Mouse (Mus musculus) CH12.LX (cell line): ENCODE results near the gene Tle1. TPM values are rescaled to one million over a fixed set of nuclear protein-coding genes. Genes with fewer than 3 reads are reported as not detected.

ENCODE experiments used
- DNase-seq: peaks from one replicate; pipeline ENCODE4 v3.0.0-alpha.2; 2013; ENCODE audit errors: extremely low read depth
- H3K27ac ChIP-seq: 2 replicates; pipeline ENCODE4 v1.5.1; 2012; ENCODE audit warnings: low read depth, mild to moderate bottlenecking, control low read depth, moderate library complexity; ENCODE audit not compliant: insufficient read depth
- H3K27me3 ChIP-seq: replicated peaks from 2 replicates; pipeline ENCODE3; 2012; ENCODE audit warnings: inconsistent platforms
- H3K36me3 ChIP-seq, 2 experiments: replicated peaks in 1 of 2; 2 replicates each; pipeline versions ENCODE3 to v1.6.1; 2012; ENCODE audit warnings: inconsistent platforms in 1 of 2, low read length in 1 of 2, mild to moderate bottlenecking in 1 of 2, mixed read lengths in 1 of 2, moderate library complexity in 1 of 2; ENCODE audit not compliant: control insufficient read depth in 1 of 2, insufficient read depth in 1 of 2
- H3K4me1 ChIP-seq, 2 experiments: 2 replicates each; pipeline ENCODE4 v1.6.1; 2012; ENCODE audit warnings: inconsistent platforms in 1 of 2, moderate library complexity in 1 of 2; ENCODE audit not compliant: insufficient read depth in 2 of 2, control insufficient read depth in 1 of 2
- H3K4me2 ChIP-seq: 2 replicates; pipeline ENCODE4 v1.6.1; 2012; ENCODE audit warnings: low read depth, mild to moderate bottlenecking, control low read depth; ENCODE audit not compliant: poor library complexity, insufficient read depth, severe bottlenecking
- H3K4me3 ChIP-seq, 3 experiments: fragments of 150-350 bp in 1 of 3; sonication (generic) in 1 of 3; replicated peaks in 1 of 3; 2 replicates each; pipeline versions ENCODE3 to v1.5.1; 2011 to 2012; ENCODE audit warnings: low read depth in 2 of 3, low read length in 2 of 3, mild to moderate bottlenecking in 2 of 3, moderate library complexity in 2 of 3, control low read depth in 1 of 3, improper control_type of control experiment in 1 of 3, inconsistent platforms in 1 of 3, mixed read lengths in 1 of 3; ENCODE audit not compliant: poor library complexity in 1 of 3
- H3K79me2 ChIP-seq: replicated peaks from 2 replicates; pipeline ENCODE4 v1.6.1; 2012; ENCODE audit warnings: mild to moderate bottlenecking, moderate library complexity; ENCODE audit not compliant: control insufficient read depth, poor library complexity, insufficient read depth, severe bottlenecking; ENCODE audit errors: extremely low read depth
- H3K9ac ChIP-seq: 2 replicates; pipeline ENCODE4 v1.6.1; 2012; ENCODE audit warnings: low read depth, mild to moderate bottlenecking, control low read depth, moderate library complexity; ENCODE audit not compliant: insufficient read depth
- H3K9me3 ChIP-seq: replicated peaks from 2 replicates; pipeline ENCODE3; 2012; ENCODE audit warnings: low read length, inconsistent platforms, mixed read lengths
- BHLHE40 ChIP-seq: IDR thresholded peaks from 2 replicates; pipeline ENCODE4 v1.6.1; 2011; ENCODE audit warnings: mild to moderate bottlenecking, low read depth, low read length, improper control_type of control experiment
- CHD2 ChIP-seq: IDR thresholded peaks from 2 replicates; pipeline ENCODE4 v1.6.1; 2011; ENCODE audit warnings: low read length, improper control_type of control experiment
- CTCF ChIP-seq, 2 experiments: IDR thresholded peaks in 1 of 2; conservative IDR thresholded peaks in 1 of 2; 2 replicates each; pipeline ENCODE4 v1.5.1; 2011 to 2012; ENCODE audit warnings: low read depth in 2 of 2, low read length in 2 of 2, improper control_type of control experiment in 1 of 2, inconsistent platforms in 1 of 2, mild to moderate bottlenecking in 1 of 2, moderate library complexity in 1 of 2
- E2F4 ChIP-seq: IDR thresholded peaks from 2 replicates; pipeline ENCODE4 v1.6.1; 2011; ENCODE audit warnings: low read depth, low read length, improper control_type of control experiment; ENCODE audit not compliant: insufficient replicate concordance
- EP300 ChIP-seq: IDR thresholded peaks from 2 replicates; pipeline ENCODE4 v1.6.1; 2011; ENCODE audit warnings: low read length, improper control_type of control experiment
- ETS1 ChIP-seq: conservative IDR thresholded peaks from 2 replicates; pipeline ENCODE4 v1.6.1; 2012; ENCODE audit warnings: low read depth, mild to moderate bottlenecking, inconsistent platforms, low read length, improper control_type of control experiment, moderate library complexity
- GABPA ChIP-seq: IDR thresholded peaks from 2 replicates; pipeline ENCODE4 v1.6.1; 2012; ENCODE audit warnings: low read depth, low read length, improper control_type of control experiment, inconsistent platforms; ENCODE audit not compliant: insufficient replicate concordance
- HCFC1 ChIP-seq: IDR thresholded peaks from 2 replicates; pipeline ENCODE4 v1.6.1; 2012; ENCODE audit warnings: low read depth, mild to moderate bottlenecking, inconsistent platforms, low read length, improper control_type of control experiment
- JUN ChIP-seq: IDR thresholded peaks from 2 replicates; pipeline ENCODE4 v1.6.1; 2011; ENCODE audit warnings: low read depth, mild to moderate bottlenecking, low read length, improper control_type of control experiment, moderate library complexity; ENCODE audit not compliant: insufficient read depth
- JUND ChIP-seq: conservative IDR thresholded peaks from 2 replicates; pipeline ENCODE4 v1.6.1; 2011; ENCODE audit warnings: low read depth, low read length, improper control_type of control experiment
- MAFK ChIP-seq: IDR thresholded peaks from 2 replicates; pipeline ENCODE4 v1.6.1; 2011; ENCODE audit warnings: low read length, improper control_type of control experiment; ENCODE audit not compliant: insufficient replicate concordance
- MAZ ChIP-seq: IDR thresholded peaks from 2 replicates; pipeline ENCODE4 v1.6.1; 2012; ENCODE audit warnings: low read depth, mild to moderate bottlenecking, inconsistent platforms, low read length, improper control_type of control experiment, moderate library complexity
- MEF2A ChIP-seq: IDR thresholded peaks from 2 replicates; pipeline ENCODE4 v1.6.1; 2014; ENCODE audit warnings: low read depth, mild to moderate bottlenecking, inconsistent platforms, low read length, improper control_type of control experiment, borderline replicate concordance
- MYC ChIP-seq: IDR thresholded peaks from 2 replicates; pipeline ENCODE4 v1.6.1; 2011; ENCODE audit warnings: low read depth, mild to moderate bottlenecking, improper control_type of control experiment, low read length
- PAX5 ChIP-seq: IDR thresholded peaks from 2 replicates; pipeline ENCODE4 v1.6.1; 2012; ENCODE audit warnings: low read length, inconsistent platforms, mixed read lengths
- POLR2AphosphoS2 ChIP-seq: IDR thresholded peaks from 2 replicates; pipeline ENCODE4 v1.6.1; 2011; ENCODE audit warnings: low read depth, low read length, improper control_type of control experiment
- SMC3 ChIP-seq: IDR thresholded peaks from 2 replicates; pipeline ENCODE4 v1.6.1; 2011; ENCODE audit warnings: low read depth, low read length, improper control_type of control experiment
- TBP ChIP-seq: conservative IDR thresholded peaks from 2 replicates; pipeline ENCODE4 v1.6.1; 2011; ENCODE audit warnings: low read depth, low read length, improper control_type of control experiment
- TCF12 ChIP-seq: IDR thresholded peaks from 2 replicates; pipeline ENCODE4 v1.6.1; 2014; ENCODE audit warnings: low read depth, mild to moderate bottlenecking, inconsistent platforms, low read length, improper control_type of control experiment
- UBTF ChIP-seq: IDR thresholded peaks from 2 replicates; pipeline ENCODE4 v1.6.1; 2012; ENCODE audit warnings: low read depth, mild to moderate bottlenecking, inconsistent platforms, low read length, improper control_type of control experiment, moderate library complexity
- USF1 ChIP-seq: IDR thresholded peaks from 2 replicates; pipeline ENCODE4 v1.6.1; 2014; ENCODE audit warnings: low read depth, mild to moderate bottlenecking, inconsistent platforms, low read length, improper control_type of control experiment
- USF2 ChIP-seq: conservative IDR thresholded peaks from 2 replicates; pipeline ENCODE4 v1.6.1; 2011; ENCODE audit warnings: low read depth, low read length, improper control_type of control experiment
- ZC3H11A ChIP-seq: IDR thresholded peaks from 2 replicates; pipeline ENCODE4 v1.6.1; 2012; ENCODE audit warnings: low read depth, mild to moderate bottlenecking, inconsistent platforms, low read length, improper control_type of control experiment
- ZKSCAN1 ChIP-seq: IDR thresholded peaks from 2 replicates; pipeline ENCODE4 v1.6.1; 2012; ENCODE audit warnings: low read depth, inconsistent platforms, low read length, improper control_type of control experiment, borderline replicate concordance
- ZMIZ1 ChIP-seq: IDR thresholded peaks from 2 replicates; pipeline ENCODE4 v1.6.1; 2012; ENCODE audit warnings: low read depth, mild to moderate bottlenecking, inconsistent platforms, low read length, improper control_type of control experiment
- ZNF384 ChIP-seq: IDR thresholded peaks from 2 replicates; pipeline ENCODE4 v1.6.1; 2012; ENCODE audit warnings: low read depth, low read length, improper control_type of control experiment, inconsistent platforms
- dilution Hi-C: fragments of 300-500 bp; cut with MboI; formaldehyde crosslinking; loops from 2 replicates; pipeline ENCODE4 v1.14.3; 2020; ENCODE audit warnings: low sequenced_read_pairs; ENCODE audit not compliant: extremely low pct_unique_long_range_greater_than_20kb, extremely low pct_ligation_motif_present
- in situ Hi-C: fragments of 300-500 bp; cut with MboI; formaldehyde crosslinking; loops from 3 replicates; pipeline ENCODE4 v1.14.3; 2019; ENCODE audit warnings: low sequenced_read_pairs, low pct_ligation_motif_present, low pct_unique_long_range_greater_than_20kb, mixed read lengths
- polyA plus RNA-seq: library from polyadenylated mRNA; unstranded; fragments of >175 nt; gene quantifications from 2 replicates; pipeline ENCODE4 v1.2.1, GENCODE M21; 2012; ENCODE audit warnings: low read depth; ENCODE audit not compliant: insufficient read length
- total RNA-seq, 2 experiments: library from RNA; depleted of rRNA; stranded (reverse); fragments of 300-350 nt in 1 of 2; fragments of >200 nt in 1 of 2; gene quantifications; 2 replicates each; pipeline ENCODE4 v1.2.3; 2012 to 2014

Tle1 gene
- total and polyA plus RNA-seq, 3 experiments = not detected

DNA sequence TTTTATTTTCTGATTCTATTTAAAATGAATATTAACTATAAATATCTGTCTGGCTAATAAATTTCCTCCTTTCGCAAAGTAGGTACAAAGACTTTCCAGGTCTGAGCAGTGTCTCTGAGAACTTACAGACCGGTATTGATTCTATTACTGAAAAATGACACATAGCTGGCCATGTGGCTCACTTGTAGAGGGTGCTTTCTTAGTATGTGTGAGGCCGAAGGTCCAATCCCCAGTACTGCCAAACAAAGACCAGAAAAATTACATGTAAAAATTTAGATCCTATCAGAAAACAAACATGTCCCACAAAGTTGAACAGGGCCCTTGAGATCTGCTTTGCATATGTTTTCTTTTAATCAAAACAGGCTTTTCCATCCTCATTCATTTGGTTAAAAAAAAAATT lies 33.5 kb downstream of the Tle1 start:
- H3K27ac ChIP-seq = no peak overlapping the region
- dilution Hi-C loops = no loop called here
- H3K9me3 ChIP-seq = peaks cover 43% of the 10 kb centered on the region
- no peaks in the 10 kb centered on the region for H3K4me1 ChIP-seq
- H3K9ac ChIP-seq = no peak overlapping the region
- DNase-seq = no peak
- H3K27me3 ChIP-seq = no peaks in the 10 kb centered on the region
- H3K79me2 ChIP-seq = no peaks in the 10 kb centered on the region
- H3K4me2 ChIP-seq = no peak overlapping the region
- TF ChIP-seq GABPA (no peak), TCF12 (no peak), USF2 (no peak), CHD2 (no peak), E2F4 (no peak), MAZ (no peak), BHLHE40 (no peak), CTCF (conservative IDR thresholded peaks at IDR 0.05 in 1 of 2, IDR thresholded peaks at IDR 0.05 in 1 of 2; ENCODE audit: low read depth in 2 of 2, low read length in 2 of 2) (no peak), MYC (no peak), UBTF (no peak), ZC3H11A (no peak), MAFK (no peak), JUN (no peak), ZKSCAN1 (no peak), USF1 (no peak), JUND (no peak), EP300 (no peak), ZNF384 (no peak), TBP (no peak)
- no peak overlapping the region for H3K4me3 ChIP-seq
- in situ Hi-C loops = no loop called here
- H3K36me3 ChIP-seq = no peaks in the 10 kb centered on the region

- dilution Hi-C loops = no loop called here
- Histone ChIP-seq H3K27me3 (no peaks in the 10 kb centered on the region), H3K9ac (no peak overlapping the region), H3K4me1 (no peaks in the 10 kb centered on the region), H3K4me2 (no peak overlapping the region), H3K36me3 (no peaks in the 10 kb centered on the region), H3K79me2 (no peaks in the 10 kb centered on the region), H3K4me3 (no peak overlapping the region), H3K27ac (no peak overlapping the region), H3K9me3 (peaks cover 47% of the 10 kb centered on the region)
- TF ChIP-seq EP300 (no peak), MEF2A (no peak), MAZ (no peak), ZMIZ1 (no peak), POLR2AphosphoS2 (no peak), ZC3H11A (no peak), E2F4 (no peak), TCF12 (no peak), HCFC1 (no peak), USF1 (no peak), SMC3 (no peak), PAX5 (no peak), ETS1 (no peak)
- in situ Hi-C loops = no loop called here
- no peak for DNase-seq
These were observed 34.2 kb downstream of the Tle1 start for GRCm38 (mm10) chr4:72166561-72166960.
